Mouse (Mus musculus): ENCODE measurements at regions not wholly inside any gene's neighbourhood (a gene's known extent, or its start where the extent isn't known, plus 50 kb on each side); places are given as distances from the start of the nearest gene placed in this dataset.

DNA sequence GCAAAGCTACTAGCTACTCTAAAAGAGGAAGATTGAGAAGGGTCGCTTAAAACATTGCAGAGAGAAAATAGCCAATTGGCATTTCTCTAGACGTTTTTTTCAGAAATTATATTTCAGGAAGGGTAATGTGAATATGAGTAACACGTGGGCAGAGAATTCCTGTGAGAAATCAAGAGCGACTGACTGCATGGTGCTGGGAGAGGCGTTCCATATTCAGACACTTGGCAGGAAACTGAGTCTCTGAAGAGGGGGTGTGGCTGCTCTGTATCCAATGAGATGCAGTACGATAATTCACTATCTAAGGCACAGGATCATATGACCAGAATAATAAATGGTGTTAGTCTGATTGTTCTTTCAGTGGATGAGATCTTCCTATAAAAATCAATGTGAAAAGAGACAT lies 252.5 kb downstream of the Pcdh18 start:
- no peak for DNase-seq

DNA sequence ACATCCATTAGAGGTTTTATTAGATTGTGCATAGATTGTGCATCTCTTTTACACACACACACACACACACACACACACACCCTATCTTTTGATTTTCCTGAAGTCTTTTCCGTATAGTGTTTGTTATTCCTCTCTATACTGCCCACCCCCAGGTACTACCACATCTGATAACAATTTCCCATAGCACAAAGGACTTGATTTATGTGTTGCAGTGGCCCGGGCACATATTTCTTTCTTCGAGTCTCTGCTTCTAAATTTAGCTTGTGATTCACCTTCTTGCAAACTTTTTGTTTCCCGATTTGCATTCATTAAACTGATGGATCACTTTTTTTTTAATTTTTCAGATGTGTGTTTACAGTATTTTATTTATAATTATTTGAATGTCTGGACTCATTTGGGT lies 254.8 kb downstream of the Pcdh18 start:
- no peak for DNase-seq

DNA sequence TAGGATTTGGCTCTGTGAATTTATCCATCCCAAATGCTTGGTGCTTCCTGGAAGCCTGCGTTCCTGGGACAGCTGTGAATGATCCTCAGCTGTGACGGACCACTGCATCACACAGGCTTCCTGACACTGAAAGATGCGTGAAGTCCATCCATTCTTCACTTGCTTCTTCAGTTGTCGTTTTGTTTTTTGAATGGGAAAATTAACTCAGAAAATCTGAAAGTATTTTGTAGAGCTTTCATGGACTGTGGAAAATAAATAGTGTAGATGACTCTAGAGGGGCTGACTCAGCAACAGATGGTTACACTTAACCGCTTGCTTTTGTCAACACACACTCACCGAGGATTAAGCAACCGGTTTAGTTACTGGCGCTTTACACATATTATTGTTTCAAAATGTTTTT lies 272.0 kb downstream of the Pcdh18 start:
- no peak for DNase-seq

Data from kidney, postnatal 25 days (tissue).